Mouse (Mus musculus) kidney, adult 2 months (tissue): Measurements from ENCODE around the gene Panx1.

Experiments used
- CTCF ChIP-seq: fragments of 200-500 bp; conservative IDR thresholded peaks from 2 replicates; pipeline ENCODE4 v1.5.1; 2011; ENCODE audit warnings: low read depth, mild to moderate bottlenecking, control low read depth, low read length, moderate library complexity, mixed read lengths; ENCODE audit not compliant: insufficient read depth, insufficient read length
- POLR2A ChIP-seq: fragments of 200-500 bp; IDR thresholded peaks from one replicate; pipeline ENCODE4 v1.6.1; 2011; ENCODE audit warnings: low read depth, low read length, control low read depth

GRCm38 (mm10) chr9:14970211-14970610 is 75.1 kb downstream of the Panx1 start:
- TF ChIP-seq CTCF: no peak
- no peak for TF ChIP-seq POLR2A
